Mouse (Mus musculus) adrenal gland, postnatal 4 days (tissue): ENCODE measurements around the gene Hist1h2bb. TPM values are rescaled to one million over a fixed set of nuclear protein-coding genes. Genes with fewer than 3 reads are reported as not detected.
"Not testable (repeated sequence)": the region's sequence is repeated elsewhere in the genome, so short reads cannot be mapped to it uniquely, and the experiment has no call there.

Experiments used
- DNase-seq, 2 experiments: peaks; one replicate each; pipeline ENCODE4 v3.0.0; 2021 to 2022; ENCODE audit warnings: low spot score in 2 of 2, mixed read lengths in 2 of 2
- microRNA-seq: library from miRNA; unstranded; fragments of <30 nt; microRNA quantifications from one replicate; pipeline ENCODE4 v1.2.0, GENCODE M21; 2021
- total RNA-seq, 2 experiments: library from RNA; stranded (reverse); gene quantifications; 2 replicates each; pipeline ENCODE4 v1.2.3; 2021

The Hist1h2bb gene
- total RNA-seq, 2 experiments from 2014 or later, result 268 to 325 TPM

DNA sequence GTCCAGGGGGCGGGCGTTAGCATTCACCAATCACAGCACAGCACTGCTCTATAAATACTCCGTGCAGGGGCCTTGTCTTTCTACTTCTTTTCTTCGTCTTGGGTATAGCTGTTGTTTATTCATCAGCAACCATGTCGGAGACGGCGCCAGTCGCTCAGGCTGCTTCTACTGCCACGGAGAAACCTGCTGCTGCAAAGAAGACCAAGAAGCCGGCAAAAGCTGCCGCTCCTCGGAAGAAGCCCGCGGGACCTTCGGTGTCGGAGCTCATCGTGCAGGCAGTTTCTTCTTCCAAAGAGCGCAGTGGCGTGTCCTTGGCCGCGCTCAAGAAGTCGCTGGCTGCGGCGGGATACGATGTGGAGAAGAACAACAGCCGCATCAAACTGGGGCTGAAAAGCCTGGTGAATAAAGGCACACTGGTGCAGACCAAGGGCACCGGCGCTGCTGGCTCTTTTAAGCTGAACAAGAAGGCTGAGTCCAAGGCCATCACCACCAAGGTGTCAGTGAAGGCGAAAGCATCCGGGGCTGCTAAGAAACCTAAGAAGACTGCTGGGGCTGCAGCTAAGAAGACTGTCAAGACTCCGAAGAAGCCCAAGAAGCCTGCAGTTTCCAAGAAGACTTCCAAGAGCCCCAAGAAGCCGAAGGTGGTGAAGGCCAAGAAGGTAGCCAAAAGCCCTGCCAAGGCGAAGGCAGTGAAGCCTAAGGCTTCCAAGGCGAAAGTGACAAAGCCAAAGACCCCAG lies 17.2 kb downstream of the Hist1h2bb start, which contains the start of gene Hist1h1a:
TSS of gene Hist1h1a (plus strand) at position 81 of the 738 bp plus-strand sequence.
- DNase-seq, result peak; percentile 54 to 61

DNA sequence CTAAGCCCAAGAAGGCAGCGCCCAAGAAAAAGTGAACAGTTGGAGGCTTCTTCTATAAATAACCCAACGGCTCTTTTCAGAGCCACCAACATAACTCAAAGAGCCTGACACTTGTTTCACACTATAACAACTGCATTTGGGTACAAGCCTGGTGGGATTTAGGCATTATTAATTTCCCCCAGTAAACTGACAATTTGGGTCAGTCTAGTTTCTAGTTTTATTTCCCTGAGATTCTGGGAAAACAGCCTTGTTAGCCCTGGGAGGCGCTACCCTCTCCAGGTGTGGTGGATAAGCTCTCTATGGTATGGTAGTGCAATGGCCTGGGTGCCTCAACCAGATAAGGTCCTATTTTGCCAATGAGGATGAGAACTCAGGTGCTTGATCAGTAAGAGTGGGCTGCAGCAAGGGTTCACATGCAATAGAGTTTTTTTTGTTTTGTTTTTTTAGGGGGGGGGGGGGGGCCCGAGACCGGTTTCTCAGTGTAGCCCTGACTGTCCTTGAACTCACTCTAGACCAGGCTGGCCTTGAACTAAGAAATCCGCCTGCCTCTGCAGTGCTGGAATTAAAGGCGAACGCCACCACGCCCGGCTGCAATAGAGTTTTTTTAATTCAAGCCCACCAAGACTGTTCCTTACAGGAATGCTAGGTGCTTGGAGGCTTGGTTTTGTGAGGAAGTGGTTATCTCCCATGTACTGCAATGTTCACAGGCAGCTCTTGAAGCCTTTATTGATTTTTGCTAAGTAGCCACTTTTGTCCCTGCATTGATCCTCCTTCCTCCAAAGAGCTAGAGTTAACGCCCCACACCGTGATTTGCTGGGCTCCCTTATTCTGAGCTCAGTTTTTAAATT lies 18.0 kb downstream of the Hist1h2bb start:
- no peak for DNase-seq

DNA sequence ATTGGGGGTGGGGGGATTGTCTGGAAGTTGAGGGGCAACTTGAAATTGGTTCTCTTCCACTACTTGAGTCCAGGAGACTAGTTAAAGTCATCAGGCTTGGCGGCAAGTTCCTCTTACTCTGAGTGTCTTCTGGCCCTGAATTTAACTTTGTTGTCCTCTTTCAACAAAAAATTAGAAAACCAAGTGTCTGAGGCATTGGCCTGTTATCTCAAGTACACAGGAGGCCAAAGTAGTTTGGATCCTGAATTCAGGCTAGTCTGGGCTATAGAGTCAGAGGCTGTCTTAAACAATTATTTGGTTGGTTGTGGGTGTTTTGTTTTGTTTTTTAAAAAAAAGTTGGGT lies 18.6 kb downstream of the Hist1h2bb start:
- DNase-seq, result no peak

DNA sequence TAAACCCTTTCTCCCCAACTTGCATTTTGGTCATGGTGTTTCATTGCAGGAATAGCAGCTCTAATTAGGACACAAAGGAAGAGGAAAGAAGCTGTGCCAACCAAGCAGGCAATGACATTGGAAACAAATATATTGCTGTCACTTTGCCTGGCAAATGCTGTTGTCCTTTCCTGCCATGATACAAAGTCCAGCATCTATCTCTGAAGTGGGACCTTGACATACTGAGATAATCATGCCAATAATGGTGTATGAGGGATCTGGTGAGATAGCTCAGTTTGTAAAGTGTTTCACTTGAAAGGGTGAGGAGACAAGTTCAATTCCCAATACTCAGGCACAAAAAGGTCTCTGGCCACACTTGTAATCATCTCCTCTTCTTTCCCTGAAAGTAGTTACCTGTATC lies 20.2 kb downstream of the Hist1h2bb start:
- DNase-seq, result no peak

DNA sequence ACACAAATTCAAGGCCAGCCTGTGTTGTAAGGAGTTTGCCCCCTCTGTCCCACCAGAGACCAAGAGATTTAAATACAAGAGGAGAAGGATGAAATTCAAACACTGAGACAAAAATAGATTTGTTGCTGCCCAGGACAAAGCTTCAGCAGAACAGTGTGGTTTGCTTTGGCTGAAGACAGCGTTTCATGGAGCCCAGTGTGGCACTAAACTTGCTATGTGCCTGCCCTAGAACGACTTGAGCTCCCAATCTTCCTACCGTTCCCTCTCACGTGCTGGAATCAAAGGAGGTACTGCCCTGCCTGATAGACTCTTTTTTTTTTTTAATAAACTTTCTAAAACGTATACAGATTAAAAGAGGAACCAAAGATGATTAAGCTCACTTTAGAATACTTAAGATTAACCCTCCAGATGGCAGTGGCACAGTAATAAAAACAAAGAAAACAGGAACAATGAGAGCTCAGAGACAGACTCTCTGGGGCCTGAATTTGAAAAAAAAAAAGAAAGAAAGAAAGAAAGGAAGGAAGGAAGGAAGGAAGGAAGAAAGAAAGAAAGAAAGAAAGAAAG lies 22.4 kb downstream of the Hist1h2bb start:
- no peak for DNase-seq

DNA sequence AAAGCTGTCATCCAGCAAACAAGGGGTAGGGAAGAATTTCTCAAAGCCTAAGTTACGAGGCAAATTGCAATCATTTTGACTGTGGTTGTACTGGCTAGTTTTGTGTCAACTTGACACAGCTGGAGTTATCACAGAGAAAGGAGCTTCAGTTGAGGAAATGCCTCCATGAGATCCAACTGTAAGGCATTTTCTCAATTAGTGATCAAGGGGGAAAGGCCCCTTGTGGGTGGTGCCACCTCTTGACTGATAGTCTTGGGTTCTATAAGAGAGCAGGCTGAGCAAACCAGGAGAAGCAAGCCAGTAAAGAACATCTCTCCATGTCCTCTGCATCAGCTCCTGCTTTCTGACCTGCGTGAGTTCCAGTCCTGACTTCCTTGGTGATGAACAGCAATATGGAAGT lies 23.1 kb downstream of the Hist1h2bb start, which contains the start of gene Trim38:
TSS of gene Trim38 (plus strand) at position 301 of the 400 bp plus-strand sequence.
- DNase-seq, result not testable (repeated sequence)

DNA sequence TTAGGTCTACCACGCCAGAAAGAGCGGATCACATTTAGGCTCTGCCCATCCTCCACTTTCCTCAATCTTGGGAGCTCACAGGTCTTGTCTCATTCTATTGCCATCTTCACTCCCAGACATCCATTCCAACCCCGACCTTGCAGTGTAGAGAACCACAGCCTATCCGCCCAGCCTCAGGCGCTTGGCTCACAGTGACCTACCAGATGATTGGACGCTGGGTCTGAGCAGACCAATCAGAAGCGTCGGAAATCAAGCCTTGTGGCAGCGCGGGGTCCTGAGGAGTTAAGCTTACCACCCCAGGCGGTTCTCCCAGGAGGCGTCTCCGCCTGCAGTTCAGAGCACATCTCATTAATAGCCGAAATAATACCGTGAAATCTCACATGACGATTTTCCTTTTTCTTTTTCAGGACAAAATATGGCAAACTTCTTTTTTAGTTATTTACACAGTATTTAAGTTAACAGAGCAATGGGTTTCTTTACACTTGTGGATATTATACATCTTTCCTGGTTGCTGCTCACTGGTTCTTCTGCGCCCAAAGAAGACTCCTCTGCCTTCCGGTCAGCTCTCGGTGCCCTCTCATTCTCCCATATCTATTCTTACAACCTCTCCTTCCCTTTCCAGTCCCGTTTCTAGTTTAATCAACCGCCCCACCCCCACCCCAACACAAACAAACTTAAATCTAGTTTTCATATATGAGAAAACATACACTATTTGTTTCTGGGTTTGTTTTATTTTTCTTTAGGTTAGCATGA lies 26.2 kb downstream of the Hist1h2bb start:
- no peak for DNase-seq

DNA sequence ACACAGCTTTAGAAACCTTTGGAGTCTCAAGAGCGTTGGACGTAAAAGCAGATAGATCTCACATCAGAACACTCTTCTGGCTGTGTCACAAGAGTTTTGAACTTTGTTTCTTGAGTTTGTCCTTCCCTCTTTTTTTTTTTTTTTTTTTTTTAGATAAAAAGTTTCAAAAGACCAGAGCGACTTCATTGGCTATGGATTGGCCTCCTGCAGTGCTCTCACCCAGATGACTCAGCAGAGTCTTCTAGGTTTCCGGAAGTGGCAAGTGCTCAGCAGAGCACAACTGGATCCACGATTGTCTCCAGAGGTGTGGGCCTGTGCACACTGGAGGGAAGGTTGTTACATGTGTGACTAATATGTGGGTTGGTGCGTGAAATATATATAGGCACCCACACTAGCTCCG lies 31.8 kb downstream of the Hist1h2bb start:
- no peak for DNase-seq

DNA sequence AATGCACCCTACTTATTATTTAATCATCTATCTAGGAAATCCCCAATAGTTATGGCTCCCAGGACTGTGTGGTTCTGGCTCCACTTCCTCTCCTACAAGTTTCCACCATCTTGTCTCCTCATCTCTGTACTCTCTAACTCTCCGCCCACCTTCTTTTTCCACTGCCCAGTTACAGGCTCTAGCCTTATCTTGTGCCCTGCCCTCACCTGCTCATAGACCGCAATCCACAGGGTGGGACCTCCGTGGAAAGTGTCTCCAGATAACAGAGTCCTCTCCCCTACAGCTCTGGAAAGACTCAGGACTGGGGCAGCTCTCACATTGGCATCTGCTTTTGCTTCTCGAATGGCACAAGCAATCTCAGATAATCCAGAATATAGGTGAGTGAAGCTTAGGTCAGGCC lies 32.5 kb downstream of the Hist1h2bb start:
- no peak for DNase-seq

DNA sequence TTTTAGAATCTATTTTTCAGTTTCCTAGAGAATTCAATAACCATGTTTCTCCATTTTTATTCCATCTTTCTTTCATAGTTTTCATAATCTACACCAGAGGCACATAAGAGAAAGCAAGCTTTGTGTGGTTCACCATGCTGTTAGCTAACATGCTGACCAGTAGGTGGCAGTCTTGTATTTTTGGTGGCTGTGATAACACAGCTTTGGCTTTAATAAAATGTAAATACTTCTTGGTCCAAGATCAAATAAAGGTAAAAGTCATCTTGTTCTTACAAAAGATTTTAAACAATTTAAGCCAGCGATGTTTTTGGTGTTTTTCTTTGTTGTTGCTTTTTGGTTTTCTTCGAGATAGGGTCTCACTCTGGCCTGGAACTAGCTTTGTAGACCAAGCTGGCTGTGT lies 46.0 kb downstream of the Hist1h2bb start:
- DNase-seq, result peak in 1 of 2 experiments; percentile 16

Small RNAs within 50 kb of the gene (microRNA-seq; reads per million reads assigned to microRNA genes)
- not detected for gene Gm44314
- gene Gm44484, result not detected

Other genes with a start within 250 kb of the Hist1h2bb start
- 1,000 to 10,000 TPM; 1,239 to 1,302 TPM for gene Hist1h4h, start 215.7 kb upstream of the Hist1h2bb start, total RNA-seq
- 100 to 1,000 TPM; 512 to 538 TPM for gene Hist1h2af, start 212.8 kb upstream of the Hist1h2bb start, total RNA-seq
- gene Hist1h3g, start 211.3 kb upstream of the Hist1h2bb start, total RNA-seq, result 100 to 1,000 TPM; 144 to 196 TPM
- 10 to 100 TPM; 29.4 to 38.7 TPM for gene Hist1h2bh, start 203.3 kb upstream of the Hist1h2bb start, total RNA-seq
- 100 to 1,000 TPM; 150 to 177 TPM for gene Hist1h3f, start 202.7 kb upstream of the Hist1h2bb start, total RNA-seq
- gene Hist1h4f, start 195.1 kb upstream of the Hist1h2bb start, total RNA-seq, result 100 to 1,000 TPM; 899 to 983 TPM
- gene Hist1h1d, start 193.5 kb upstream of the Hist1h2bb start, total RNA-seq, result 10 to 100 TPM; 48.3 to 57.6 TPM
- gene Hist1h3e, start 184.4 kb upstream of the Hist1h2bb start, total RNA-seq, result 100 to 1,000 TPM; 399 to 448 TPM
- 10 to 100 TPM; 79.7 to 95.7 TPM for gene Hist1h2ae, start 175.5 kb upstream of the Hist1h2bb start, total RNA-seq
- gene Hist1h2bg, start 175.3 kb upstream of the Hist1h2bb start, total RNA-seq, result 100 to 1,000 TPM; 627 to 705 TPM
- 100 to 1,000 TPM; 297 to 360 TPM for gene Hist1h2bf, start 172.5 kb upstream of the Hist1h2bb start, total RNA-seq
- gene Hist1h2ad, start 172.4 kb upstream of the Hist1h2bb start, total RNA-seq, result 10 to 100 TPM; 63.5 to 64.6 TPM
- gene Hist1h3d, start 171.0 kb upstream of the Hist1h2bb start, total RNA-seq, result 10 to 100 TPM; 64.3 to 80.4 TPM
- 100 to 1,000 TPM; 413 to 478 TPM for gene Hist1h4d, start 165.1 kb upstream of the Hist1h2bb start, total RNA-seq
- gene Hist1h2be, start 125.6 kb upstream of the Hist1h2bb start, total RNA-seq, result 10 to 100 TPM; 40.6 to 48.5 TPM
- gene Hist1h1e, start 124.2 kb upstream of the Hist1h2bb start, total RNA-seq, result 100 to 1,000 TPM; 327 to 388 TPM
- gene Hist1h2ac, start 62.8 kb upstream of the Hist1h2bb start, total RNA-seq, result 10 to 100 TPM; 13.0 to 15.5 TPM
- 10 to 100 TPM; 92.5 to 95.2 TPM for gene Hist1h2bc, start 62.5 kb upstream of the Hist1h2bb start, total RNA-seq
- 1 to 10 TPM; 1.8 to 2.2 TPM for gene Hist1h1t, start 50.9 kb upstream of the Hist1h2bb start, total RNA-seq
- gene Hist1h4c, start 48.3 kb upstream of the Hist1h2bb start, total RNA-seq, result 100 to 1,000 TPM; 220 to 275 TPM
- gene Hfe, start 35.9 kb upstream of the Hist1h2bb start, total RNA-seq, result 10 to 100 TPM; 24.4 to 26.7 TPM
- 100 to 1,000 TPM; 583 to 655 TPM for gene Hist1h1c, start 7.9 kb upstream of the Hist1h2bb start, total RNA-seq
- 100 to 1,000 TPM; 224 to 252 TPM for gene Hist1h3c, start 1.1 kb upstream of the Hist1h2bb start, total RNA-seq
- 100 to 1,000 TPM; 457 to 545 TPM for gene Hist1h2ab, start 4.4 kb downstream of the Hist1h2bb start, total RNA-seq
- gene Hist1h3b, start 5.5 kb downstream of the Hist1h2bb start, total RNA-seq, result 100 to 1,000 TPM; 526 to 670 TPM
- 100 to 1,000 TPM; 436 to 510 TPM for gene Hist1h4b, start 10.3 kb downstream of the Hist1h2bb start, total RNA-seq
- gene Hist1h4a, start 14.5 kb downstream of the Hist1h2bb start, total RNA-seq, result 100 to 1,000 TPM; 348 to 415 TPM
- gene Hist1h3a, start 15.7 kb downstream of the Hist1h2bb start, total RNA-seq, result 100 to 1,000 TPM; 459 to 527 TPM
- 100 to 1,000 TPM; 405 to 481 TPM for gene Hist1h1a, start 16.9 kb downstream of the Hist1h2bb start, total RNA-seq
- under 1 TPM in 1 of 2 experiments, not detected in 1; 0.20 TPM for gene Trim38, start 23.2 kb downstream of the Hist1h2bb start, total RNA-seq
- 10 to 100 TPM in 1 of 2 experiments, under 1 TPM in 1; 0.53 to 10.9 TPM for gene Slc17a2, start 60.3 kb downstream of the Hist1h2bb start, total RNA-seq
- gene Slc17a3, start 92.7 kb downstream of the Hist1h2bb start, total RNA-seq, result 1 to 10 TPM; 3.3 to 4.8 TPM
- gene Slc17a1, start 121.0 kb downstream of the Hist1h2bb start, total RNA-seq, result 1 to 10 TPM in 1 of 2 experiments, under 1 TPM in 1; 0.37 to 5.1 TPM
- gene Slc17a4, start 168.3 kb downstream of the Hist1h2bb start, total RNA-seq, result 1 to 10 TPM; 1.4 to 1.8 TPM
- gene Hist1h2ba, start 187.4 kb downstream of the Hist1h2bb start, total RNA-seq, result not detected
- gene Hist1h2aa, start 187.7 kb downstream of the Hist1h2bb start, total RNA-seq, result not detected
- 1 to 10 TPM; 1.2 to 3.0 TPM for gene Scgn, start 244.5 kb downstream of the Hist1h2bb start, total RNA-seq